Mouse (Mus musculus) heart, embryonic 14.5 days (tissue): ENCODE results near the gene Wdr95. TPM values are rescaled to one million over a fixed set of nuclear protein-coding genes. Genes with fewer than 3 reads are reported as not detected.

Experiments
- ATAC-seq: fragments of 200-750 bp; cut with Nextera tagmentation; 2 replicates; pipeline ENCODE4 v1.8.0; 2017; ENCODE audit warnings: low read depth, moderate TSS enrichment; ENCODE audit not compliant: insufficient number of reproducible peaks, insufficient read depth, low FRiP score
- H3K27ac ChIP-seq, 2 experiments: fragments of 200-500 bp in 1 of 2; fragments of 300-500 bp in 1 of 2; sonication (generic) in 1 of 2; replicated peaks in 1 of 2; 2 replicates each; pipeline ENCODE4 v1.5.1; 2012 to 2014; ENCODE audit warnings: low read depth in 2 of 2, low read length in 2 of 2, control low read depth in 1 of 2, mild to moderate bottlenecking in 1 of 2, mixed read lengths in 1 of 2; ENCODE audit not compliant: control insufficient read depth in 1 of 2, insufficient read depth in 1 of 2
- H3K27me3 ChIP-seq: fragments of 300-500 bp; sonication (generic); 2 replicates; pipeline ENCODE4 v1.6.1; 2014; ENCODE audit warnings: mild to moderate bottlenecking, low read length, control low read depth; ENCODE audit not compliant: control insufficient read depth, insufficient read depth
- H3K36me3 ChIP-seq: fragments of 300-500 bp; sonication (generic); 2 replicates; pipeline ENCODE4 v1.6.1; 2014; ENCODE audit warnings: mild to moderate bottlenecking, control low read depth, low read length, mixed read lengths; ENCODE audit not compliant: control insufficient read depth, insufficient read depth
- H3K4me1 ChIP-seq, 2 experiments: fragments of 200-500 bp in 1 of 2; fragments of 300-500 bp in 1 of 2; sonication (generic) in 1 of 2; 2 replicates each; pipeline ENCODE4 v1.6.1; 2012 to 2014; ENCODE audit warnings: low read length in 2 of 2, control low read depth in 1 of 2, mixed read lengths in 1 of 2; ENCODE audit not compliant: control insufficient read depth in 2 of 2, insufficient read depth in 2 of 2
- H3K4me2 ChIP-seq: fragments of 300-500 bp; sonication (generic); 2 replicates; pipeline ENCODE4 v1.6.1; 2014; ENCODE audit warnings: mild to moderate bottlenecking, low read length
- H3K4me3 ChIP-seq, 2 experiments: fragments of 200-500 bp in 1 of 2; fragments of 300-500 bp in 1 of 2; sonication (generic) in 1 of 2; 2 replicates each; pipeline ENCODE4 v1.5.1; 2012 to 2014; ENCODE audit warnings: low read length in 2 of 2, mild to moderate bottlenecking in 2 of 2, control low read depth in 1 of 2, low read depth in 1 of 2, moderate library complexity in 1 of 2; ENCODE audit not compliant: control insufficient read depth in 1 of 2, insufficient read depth in 1 of 2
- H3K9ac ChIP-seq: fragments of 300-500 bp; sonication (generic); 2 replicates; pipeline ENCODE4 v1.6.1; 2014; ENCODE audit warnings: mild to moderate bottlenecking, low read length
- H3K9me3 ChIP-seq: fragments of 300-500 bp; sonication (generic); 2 replicates; pipeline ENCODE4 v1.6.1; 2016; ENCODE audit warnings: low read length, control low read depth; ENCODE audit not compliant: control insufficient read depth
- WGBS: fragments of 180-500 bp; shearing (Covaris S2); extraction: QIAGEN DNeasy Blood & Tissue Kit; methylation state at CpG from one replicate; pipeline ENCODE4 v1.1.7; 2014; 5-methylcytosine and 5-hydroxymethylcytosine counted together
- polyA plus RNA-seq: library from polyadenylated mRNA; unstranded; fragments of >200 nt; fragmentation: Nextera tagmentation; extraction: Ambion mirVana; gene quantifications from 2 replicates; pipeline ENCODE4 v1.2.1, GENCODE M21; 2014

Gene Wdr95
- polyA plus RNA-seq, 1 experiment from 2014 or later: not detected

DNA sequence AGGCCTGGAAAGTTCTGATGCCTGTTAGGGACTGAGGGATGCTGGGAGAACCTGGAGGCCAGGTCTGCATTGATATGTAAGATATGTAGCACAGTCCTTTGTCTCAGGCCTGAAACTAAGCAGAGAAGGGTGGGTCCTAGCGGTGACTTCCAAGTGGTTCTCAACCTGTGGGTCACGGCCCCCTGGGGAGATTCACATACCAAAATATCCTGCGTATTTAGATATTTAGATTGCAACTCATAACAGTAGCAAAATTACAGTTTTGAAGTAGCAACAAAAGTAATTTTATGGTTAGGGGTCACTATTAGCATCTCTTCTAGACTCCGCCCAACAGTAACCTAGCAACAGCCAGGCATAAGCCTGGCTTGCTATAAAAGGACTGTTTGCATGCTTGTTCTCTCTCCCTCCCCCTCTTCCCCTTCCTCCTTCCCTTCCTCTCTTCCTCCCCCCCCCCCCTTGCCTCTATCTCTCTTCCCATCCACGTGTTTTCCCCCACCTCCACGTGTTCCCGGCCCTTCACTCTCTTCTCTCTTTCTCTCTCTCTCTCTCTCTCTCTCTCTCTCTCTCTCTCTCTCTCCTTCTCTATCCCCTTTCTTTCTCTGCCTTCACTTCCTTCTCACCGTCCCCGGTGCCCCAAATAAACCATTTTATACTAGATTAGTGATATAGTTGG, 130.4 kb downstream of the Wdr95 start:
- H3K27ac ChIP-seq: no peak overlapping the region
- no peaks in the 10 kb centered on the region; a peak in 1 of 4 replicates for H3K4me1 ChIP-seq
- no peaks in the 10 kb centered on the region for H3K36me3 ChIP-seq
- H3K4me2 ChIP-seq: no peak overlapping the region
- H3K4me3 ChIP-seq: no peak overlapping the region
- H3K9ac ChIP-seq: no peak overlapping the region
- H3K27me3 ChIP-seq: no peaks in the 10 kb centered on the region
- H3K9me3 ChIP-seq: peaks cover 4% of the 10 kb centered on the region; the same call in 1 of the 2 replicates
- WGBS: 60% methylated on average over 9 of the region's 9 CpGs
- ATAC-seq: no peak

DNA sequence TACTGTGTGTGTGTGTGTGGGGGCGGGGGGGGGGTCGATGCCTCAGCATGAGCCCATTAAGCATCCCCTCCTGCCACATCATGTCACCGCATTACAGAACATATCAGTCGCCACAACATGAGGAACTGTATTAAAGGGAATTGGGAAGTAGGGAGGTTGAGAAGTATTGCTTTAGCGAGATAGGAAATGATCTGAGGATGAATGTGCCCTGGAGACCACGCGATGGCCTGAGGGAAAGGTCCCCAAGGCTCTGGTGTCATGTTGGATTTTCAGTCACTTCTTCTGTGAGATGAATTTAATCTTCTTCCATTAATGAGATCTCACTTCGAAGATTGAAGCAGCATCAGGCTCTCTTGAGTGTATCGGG, 130.9 kb downstream of the Wdr95 start:
- ATAC-seq: no peak
- no peak overlapping the region for H3K4me2 ChIP-seq
- WGBS: 40% methylated on average over 9 of the region's 9 CpGs

DNA sequence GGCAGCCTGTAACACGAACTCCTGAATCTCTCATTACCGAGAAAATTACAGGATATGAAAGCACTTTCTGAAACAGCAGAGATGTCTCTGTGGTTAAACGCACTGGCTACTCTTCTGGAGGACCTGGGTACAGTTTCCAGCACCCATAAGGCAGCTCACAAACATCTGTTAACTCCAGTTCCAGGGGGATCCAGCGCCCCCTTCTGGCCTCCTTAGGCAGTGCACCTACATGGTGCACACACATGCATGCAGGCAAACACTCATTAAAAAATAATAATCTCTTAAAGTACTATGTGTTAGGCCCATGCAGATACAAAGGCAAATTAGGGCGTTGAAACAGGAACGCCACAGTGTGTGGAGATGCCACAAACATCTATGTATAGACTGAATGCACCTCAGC, 132.9 kb downstream of the Wdr95 start:
- ATAC-seq: no peak
- Histone ChIP-seq H3K9ac (no peak overlapping the region), H3K9me3 (peaks cover 4% of the 10 kb centered on the region; the same call in 1 of the 2 replicates), H3K36me3 (no peaks in the 10 kb centered on the region), H3K4me3 (no peak overlapping the region), H3K4me1 (no peaks in the 10 kb centered on the region; a peak in 1 of 4 replicates), H3K27ac (no peak overlapping the region), H3K27me3 (no peaks in the 10 kb centered on the region), H3K4me2 (no peak overlapping the region)
- WGBS: 85% methylated on average over 6 of the region's 6 CpGs

More for the DNA sequence above, 130.9 kb downstream of the Wdr95 start:
- Histone ChIP-seq H3K27me3 (no peaks in the 10 kb centered on the region), H3K27ac (no peak overlapping the region), H3K4me3 (no peak overlapping the region), H3K4me1 (no peaks in the 10 kb centered on the region; a peak in 1 of 4 replicates), H3K9me3 (peaks cover 4% of the 10 kb centered on the region; the same call in 1 of the 2 replicates), H3K9ac (no peak overlapping the region), H3K36me3 (no peaks in the 10 kb centered on the region)

Other genes with a start within 250 kb of the Wdr95 start
- 2.2 TPM in 2 replicates for gene Medag, start 116.9 kb upstream of the Wdr95 start, polyA plus RNA-seq
- 0.46 and 0.71 TPM in 2 replicates for gene Tex26, start 89.0 kb upstream of the Wdr95 start, polyA plus RNA-seq
- gene Hsph1, start 107.7 kb downstream of the Wdr95 start, polyA plus RNA-seq: 22.1 and 23.5 TPM in 2 replicates
- gene B3glct, start 149.6 kb downstream of the Wdr95 start, polyA plus RNA-seq: 9.7 and 10.8 TPM in 2 replicates